Mouse (Mus musculus) hindbrain, postnatal 0 days (tissue): ENCODE measurements around the gene Gatd1. TPM values are rescaled to one million over a fixed set of nuclear protein-coding genes. Genes with fewer than 3 reads are reported as not detected.

Source experiments
- ATAC-seq: fragments of 200-750 bp; cut with Nextera tagmentation; 2 replicates; pipeline ENCODE4 v1.8.0; 2017; ENCODE audit warnings: mild to moderate bottlenecking, moderate TSS enrichment, moderate library complexity
- DNase-seq: peaks from one replicate; pipeline ENCODE4 v3.0.0-alpha.2; 2015; ENCODE audit warnings: low spot score
- H3K27ac ChIP-seq: fragments of 300-500 bp; sonication (generic); 2 replicates; pipeline ENCODE4 v1.5.1; 2014; ENCODE audit warnings: mild to moderate bottlenecking
- H3K27me3 ChIP-seq: fragments of 300-500 bp; sonication (generic); 2 replicates; pipeline ENCODE4 v1.6.1; 2014; ENCODE audit warnings: low read length, mixed read lengths; ENCODE audit not compliant: insufficient read depth
- H3K36me3 ChIP-seq: fragments of 300-500 bp; sonication (generic); 2 replicates; pipeline ENCODE4 v1.6.1; 2014; ENCODE audit warnings: low read length, mixed read lengths; ENCODE audit not compliant: insufficient read depth
- H3K4me1 ChIP-seq: fragments of 300-500 bp; sonication (generic); 2 replicates; pipeline ENCODE4 v1.6.1; 2014; ENCODE audit warnings: antibody characterized with exemption, low read length, mixed read lengths; ENCODE audit not compliant: insufficient read depth
- H3K4me2 ChIP-seq: fragments of 300-500 bp; sonication (generic); 2 replicates; pipeline ENCODE4 v1.6.1; 2014; ENCODE audit warnings: low read depth, mild to moderate bottlenecking, low read length, moderate library complexity, mixed read lengths
- H3K4me3 ChIP-seq: fragments of 300-500 bp; sonication (generic); 2 replicates; pipeline ENCODE4 v1.5.1; 2014; ENCODE audit warnings: low read length
- H3K9ac ChIP-seq: fragments of 300-500 bp; sonication (generic); replicated peaks from 2 replicates; pipeline ENCODE4 v1.6.1; 2014; ENCODE audit warnings: mild to moderate bottlenecking, low read length, moderate library complexity, mixed read lengths
- H3K9me3 ChIP-seq: fragments of 300-500 bp; sonication (generic); 2 replicates; pipeline ENCODE4 v1.6.1; 2016; ENCODE audit warnings: low read length, mixed read lengths
- CTCF ChIP-seq: IDR thresholded peaks from 2 replicates; pipeline ENCODE4 v1.5.1; 2016; ENCODE audit warnings: antibody characterized with exemption, control low read depth, low read depth
- WGBS: fragments of 180-500 bp; shearing (Covaris S2); extraction: QIAGEN DNeasy Blood & Tissue Kit; methylation state at CpG from one replicate; pipeline ENCODE4 v1.1.7; 2014; 5-methylcytosine and 5-hydroxymethylcytosine counted together
- polyA plus RNA-seq: library from polyadenylated mRNA; unstranded; fragments of >200 nt; fragmentation: Nextera tagmentation; extraction: Ambion mirVana; gene quantifications from 2 replicates; pipeline ENCODE4 v1.2.1, GENCODE M21; 2015
- total RNA-seq: library from RNA; depleted of rRNA; stranded (reverse); fragments of >200 nt; gene quantifications from 2 replicates; pipeline ENCODE4 v1.2.3, GENCODE M21; 2014; rRNA removed

Gene Gatd1
- total RNA-seq = 61.2 and 74.4 TPM in 2 replicates
- 46.9 and 49.4 TPM in 2 replicates for polyA plus RNA-seq

DNA sequence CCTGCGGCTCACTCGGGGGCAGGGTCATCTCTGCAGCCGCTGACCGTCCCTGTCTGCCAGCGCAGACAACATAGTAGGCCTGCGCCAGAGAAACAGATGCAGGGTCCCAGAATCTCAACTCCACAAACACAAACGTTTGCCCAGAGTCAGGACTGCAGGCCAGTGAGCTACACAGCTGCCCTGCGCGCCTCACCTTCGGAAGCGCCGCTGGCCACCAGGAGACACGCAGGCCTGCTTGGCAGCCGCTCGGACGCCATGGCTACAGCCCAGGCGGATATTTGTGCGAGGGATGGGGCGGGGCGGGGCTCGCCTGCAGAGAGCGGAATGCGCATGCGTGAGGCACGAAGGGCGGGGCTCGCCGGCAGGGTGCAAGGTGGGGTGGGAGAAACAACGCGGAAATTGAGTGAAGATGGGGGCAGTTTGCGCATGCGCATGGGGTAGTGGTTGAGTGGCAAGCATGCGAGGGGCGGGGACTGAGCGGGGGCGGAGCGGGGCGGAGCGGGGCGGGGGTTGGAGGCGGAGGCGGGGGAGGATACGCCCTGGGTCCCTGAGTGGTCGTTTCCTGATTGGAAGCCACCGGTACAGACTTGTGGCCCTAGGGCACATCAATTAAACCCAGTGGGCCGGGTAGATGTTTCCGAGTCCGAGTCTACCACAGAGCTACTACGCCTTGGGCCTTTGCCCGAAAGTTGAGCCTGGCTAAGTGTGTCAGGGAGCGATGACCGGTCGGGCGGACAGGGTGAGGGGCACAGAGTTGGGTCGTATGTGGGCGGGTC lies at the start of gene Gatd1:
Gatd1 (minus strand) TSS at position 328 of the 776 bp plus-strand sequence.
- TF ChIP-seq CTCF = peak; percentile 45
- no peaks in the 10 kb centered on the region for H3K27me3 ChIP-seq
- WGBS = under 1% methylated on average over 54 of the region's 56 CpGs
- ATAC-seq = peak; percentile 92
- H3K4me3 ChIP-seq = peak within 1 kb of the TSS; percentile 69
- H3K36me3 ChIP-seq = 0 out of 2 replicates have a peak, but pooled peaks cover 3% of the 10 kb centered on the region
- peak within 1 kb of the TSS; percentile 87 for H3K4me2 ChIP-seq
- H3K9ac ChIP-seq = peak within 1 kb of the TSS; percentile 82
- H3K9me3 ChIP-seq = no peaks in the 10 kb centered on the region
- DNase-seq = peak; percentile 100
- no peaks in the 10 kb centered on the region; the same call in 1 of the 2 replicates for H3K4me1 ChIP-seq
- peak within 1 kb of the TSS; percentile 91 for H3K27ac ChIP-seq

DNA sequence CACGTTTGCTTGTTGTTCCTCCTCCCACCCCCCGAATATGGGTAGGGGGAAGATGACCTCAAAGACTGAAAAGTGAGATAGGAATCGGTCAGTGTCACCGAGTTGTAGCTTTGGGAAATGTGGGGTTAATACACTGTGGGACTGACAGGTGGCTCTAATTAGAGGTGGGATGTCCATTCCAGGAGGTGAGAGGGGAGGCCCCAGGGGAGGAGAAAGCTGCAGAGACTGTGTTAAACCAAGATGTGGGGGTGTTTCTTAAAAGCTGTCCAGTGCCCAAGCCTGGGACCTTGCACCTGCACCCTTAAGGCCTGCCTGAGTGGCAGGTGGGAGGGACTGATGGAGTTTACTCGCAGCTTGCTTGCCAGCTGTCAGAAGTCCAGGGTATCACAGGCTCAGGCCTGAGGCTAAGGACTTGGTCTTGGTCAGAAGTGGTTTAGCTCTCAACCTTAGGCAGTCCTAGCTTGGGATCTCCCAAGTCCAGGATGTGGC lies 48.4 kb upstream of the Gatd1 start:
- Histone ChIP-seq H3K27ac (no peak overlapping the region), H3K36me3 (0 out of 2 replicates have a peak, but pooled peaks cover 4% of the 10 kb centered on the region), H3K27me3 (peaks cover 29% of the 10 kb centered on the region), H3K4me3 (no peak overlapping the region), H3K9me3 (no peaks in the 10 kb centered on the region), H3K4me1 (no peaks in the 10 kb centered on the region; the same call in 1 of the 2 replicates), H3K9ac (peak overlapping the region; percentile 46; the same call in 1 of the 2 replicates), H3K4me2 (peak overlapping the region; percentile 69)
- no peak for ATAC-seq
- 20% methylated on average over 5 of the region's 5 CpGs for WGBS
- DNase-seq = no peak
- no peak for TF ChIP-seq CTCF

- ATAC-seq = no peak
- no peak for TF ChIP-seq CTCF
- WGBS = 2% methylated on average over 57 of the region's 59 CpGs
- Histone ChIP-seq H3K27ac (no peak overlapping the region), H3K9me3 (no peaks in the 10 kb centered on the region), H3K4me3 (peak overlapping the region; percentile 37), H3K27me3 (peaks cover 29% of the 10 kb centered on the region), H3K4me2 (peak overlapping the region; percentile 69), H3K9ac (peak overlapping the region; percentile 46; the same call in 1 of the 2 replicates), H3K36me3 (0 out of 2 replicates have a peak, but pooled peaks cover 4% of the 10 kb centered on the region), H3K4me1 (no peaks in the 10 kb centered on the region; the same call in 1 of the 2 replicates)
- DNase-seq = no peak
Observed at GRCm38 (mm10) chr7:141461521-141462332, 47.8 kb upstream of the Gatd1 start.

DNA sequence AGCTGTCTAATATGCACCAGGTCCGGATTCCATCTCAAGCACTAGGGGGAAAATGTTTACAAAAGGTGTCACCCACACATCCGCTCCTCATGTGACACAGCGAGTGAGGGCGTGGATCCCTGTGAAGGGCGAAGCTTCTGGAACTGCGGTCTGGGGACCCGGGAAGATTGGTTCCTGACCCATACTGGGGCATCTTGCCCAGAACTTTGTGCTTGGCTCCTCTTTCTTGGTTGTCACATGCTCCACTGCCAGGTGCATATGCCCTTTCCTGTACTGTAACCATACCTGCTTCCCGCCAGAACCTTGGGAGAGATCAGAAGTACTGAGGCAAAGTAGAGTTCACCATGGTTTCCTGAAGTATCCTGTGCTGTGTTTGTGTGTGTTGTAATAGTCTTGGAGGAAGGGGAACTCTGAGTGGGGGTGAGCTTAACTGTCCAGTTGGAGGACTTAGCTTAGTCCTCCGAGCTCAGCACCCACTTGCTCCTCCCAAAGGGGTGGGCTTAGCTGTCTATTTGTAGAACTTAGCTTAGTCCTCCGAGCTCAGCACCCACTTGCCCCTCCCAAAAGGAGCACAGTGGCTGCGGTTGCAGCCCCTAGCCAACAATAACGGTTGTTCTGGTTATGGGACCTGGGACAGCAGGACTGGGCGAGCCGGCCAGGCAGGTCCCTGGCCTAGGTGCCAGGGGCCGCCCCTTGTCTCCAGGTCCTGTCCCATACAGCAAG lies 46.6 kb upstream of the Gatd1 start, which contains the start of gene Cracr2b:
Cracr2b (plus strand) TSS at position 704 of the 723 bp plus-strand sequence.
- TF ChIP-seq CTCF = no peak
- Histone ChIP-seq H3K4me3 (peak within 1 kb of the TSS; percentile 37), H3K4me1 (0 out of 2 replicates have a peak, but pooled peaks cover 8% of the 10 kb centered on the region), H3K4me2 (peak within 1 kb of the TSS; percentile 69), H3K27ac (no peak within 1 kb of the TSS), H3K36me3 (0 out of 2 replicates have a peak, but pooled peaks cover 4% of the 10 kb centered on the region), H3K9ac (peak within 1 kb of the TSS; percentile 46; the same call in 1 of the 2 replicates), H3K27me3 (peaks cover 28% of the 10 kb centered on the region), H3K9me3 (no peaks in the 10 kb centered on the region)
- DNase-seq = no peak
- 70% methylated on average over 15 of the region's 15 CpGs for WGBS
- no peak for ATAC-seq

GRCm38 (mm10) chr7:141460001-141460390 lies 46.1 kb upstream of the Gatd1 start:
- TF ChIP-seq CTCF = no peak
- Histone ChIP-seq H3K36me3 (0 out of 2 replicates have a peak, but pooled peaks cover 4% of the 10 kb centered on the region), H3K9me3 (no peaks in the 10 kb centered on the region), H3K9ac (no peak overlapping the region), H3K27ac (no peak overlapping the region), H3K4me1 (0 out of 2 replicates have a peak, but pooled peaks cover 8% of the 10 kb centered on the region), H3K4me3 (no peak overlapping the region), H3K27me3 (peaks cover 22% of the 10 kb centered on the region), H3K4me2 (no peak overlapping the region)
- ATAC-seq (no peak), DNase-seq (no peak)
- 78% methylated on average over 5 of the region's 5 CpGs for WGBS
